Mouse (Mus musculus) spleen, adult 2 months (tissue): ENCODE measurements around the gene Nos1ap. TPM values are rescaled to one million over a fixed set of nuclear protein-coding genes. Genes with fewer than 3 reads are reported as not detected.

Source experiments
- DNase-seq, 2 experiments: peaks; one replicate each; pipeline versions ENCODE4 v3.0.0 to v3.0.0-alpha.2; 2012 to 2021; ENCODE audit warnings: low spot score in 2 of 2, low read depth in 1 of 2
- H3K27ac ChIP-seq: fragments of 200-500 bp; 2 replicates; pipeline ENCODE4 v1.5.1; 2012; ENCODE audit warnings: low read length, inconsistent platforms; ENCODE audit not compliant: insufficient read depth
- H3K27me3 ChIP-seq: fragments of 200-500 bp; 2 replicates; pipeline ENCODE4 v1.6.1; 2012; ENCODE audit warnings: mild to moderate bottlenecking, moderate library complexity, low read length, inconsistent platforms; ENCODE audit not compliant: control insufficient read depth, insufficient read depth
- H3K36me3 ChIP-seq: fragments of 200-500 bp; 2 replicates; pipeline ENCODE4 v1.6.1; 2012; ENCODE audit warnings: mild to moderate bottlenecking, low read length, inconsistent platforms; ENCODE audit not compliant: control insufficient read depth, insufficient read depth
- H3K4me1 ChIP-seq: fragments of 200-500 bp; 2 replicates; pipeline ENCODE4 v1.6.1; 2011; ENCODE audit warnings: inconsistent platforms; ENCODE audit not compliant: control insufficient read depth, insufficient read depth, insufficient read length
- H3K4me3 ChIP-seq: fragments of 200-500 bp; 2 replicates; pipeline ENCODE4 v1.5.1; 2011; ENCODE audit warnings: mild to moderate bottlenecking, inconsistent platforms; ENCODE audit not compliant: insufficient read depth, insufficient read length; ENCODE audit errors: extremely low read depth
- CTCF ChIP-seq: fragments of 200-500 bp; IDR thresholded peaks from 2 replicates; pipeline ENCODE4 v1.5.1; 2011; ENCODE audit warnings: mild to moderate bottlenecking, inconsistent platforms; ENCODE audit not compliant: insufficient read depth, insufficient read length, insufficient replicate concordance; ENCODE audit errors: extremely low read depth
- POLR2A ChIP-seq: fragments of 200-500 bp; IDR thresholded peaks from 2 replicates; pipeline ENCODE4 v1.6.1; 2011; ENCODE audit warnings: low read depth, low read length, inconsistent platforms
- WGBS: fragments of 180-500 bp; shearing (Covaris S2); methylation state at CpG from one replicate; pipeline ENCODE4 v1.1.7; 2018; 5-methylcytosine and 5-hydroxymethylcytosine counted together
- polyA plus RNA-seq: library from polyadenylated mRNA; depleted of rRNA; stranded (reverse); fragments of >200 nt; gene quantifications from 2 replicates; pipeline ENCODE4 v1.2.3, GENCODE M21; 2012

Nos1ap gene
- polyA plus RNA-seq, 1 experiment: 8.1 TPM

DNA sequence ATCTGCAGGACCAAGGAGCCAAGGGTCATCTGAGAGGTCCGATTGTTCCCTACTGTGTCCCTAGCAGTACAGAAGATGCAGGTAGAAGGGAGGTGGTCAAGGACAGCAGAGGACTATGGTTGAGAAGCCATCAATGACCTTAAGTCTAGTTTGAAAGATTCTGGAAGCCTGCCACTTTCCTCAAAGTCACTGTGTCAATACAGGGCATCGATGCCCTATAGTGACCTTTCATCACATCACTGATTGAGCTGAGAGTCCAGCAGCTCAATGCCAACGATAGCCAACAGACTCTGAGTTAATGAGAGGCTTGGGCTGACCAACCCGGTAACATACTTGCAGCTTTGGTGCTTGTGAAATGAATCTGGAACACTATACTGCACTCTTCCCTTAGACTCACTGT, 264.4 kb downstream of the Nos1ap start:
- no peak for DNase-seq
- WGBS: 95% methylated on average over 4 of the region's 4 CpGs
- Histone ChIP-seq H3K4me3 (no peak overlapping the region), H3K27me3 (no peaks in the 10 kb centered on the region), H3K4me1 (no peaks in the 10 kb centered on the region), H3K27ac (no peak overlapping the region), H3K36me3 (no peaks in the 10 kb centered on the region)
- TF ChIP-seq CTCF (no peak), POLR2A (no peak)

DNA sequence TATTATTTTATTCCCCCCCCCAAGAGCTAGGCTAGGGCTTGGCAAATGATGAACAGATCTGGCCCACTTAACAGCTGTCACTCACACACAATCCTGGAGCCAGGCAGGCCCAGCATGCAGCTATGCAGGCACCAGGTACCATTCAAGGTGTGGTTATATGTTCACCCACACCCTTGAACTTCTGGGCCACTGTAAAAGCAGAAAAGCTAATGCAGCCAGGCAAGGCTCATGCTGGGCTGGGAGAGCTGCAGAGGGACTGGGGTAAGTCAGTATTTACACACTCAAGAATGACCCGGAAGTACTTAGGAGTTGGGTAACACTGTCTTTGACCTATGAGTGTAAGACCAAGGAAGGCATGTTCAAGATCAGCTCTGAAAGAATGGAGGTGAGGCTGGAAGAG, 265.3 kb downstream of the Nos1ap start:
- Histone ChIP-seq H3K36me3 (no peaks in the 10 kb centered on the region), H3K27ac (no peak overlapping the region), H3K4me3 (no peak overlapping the region), H3K27me3 (no peaks in the 10 kb centered on the region), H3K4me1 (no peaks in the 10 kb centered on the region)
- TF ChIP-seq CTCF (no peak), POLR2A (no peak)
- no peak for DNase-seq
- 97% methylated on average over 1 of the region's 1 CpGs for WGBS

DNA sequence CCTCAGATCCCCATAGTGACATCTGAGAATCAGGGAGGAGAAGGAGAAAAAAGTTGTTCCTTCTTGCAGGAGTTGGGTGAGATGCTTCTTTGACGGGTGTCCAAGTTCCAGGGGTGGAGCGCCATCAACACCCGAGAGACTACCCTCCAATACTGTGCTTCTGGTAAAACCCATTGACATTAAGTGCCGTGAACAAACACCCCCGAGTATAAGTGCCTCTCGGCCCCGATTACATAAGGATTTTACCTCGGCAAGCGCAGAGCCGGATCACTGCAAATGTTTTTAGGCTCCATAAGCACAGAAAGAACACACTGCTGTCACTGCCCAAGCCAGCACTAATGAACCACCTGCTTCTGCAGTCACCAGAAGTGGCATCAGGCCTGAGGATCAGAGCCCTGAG, 266.7 kb downstream of the Nos1ap start:
- H3K27me3 ChIP-seq: no peaks in the 10 kb centered on the region
- no peaks in the 10 kb centered on the region for H3K4me1 ChIP-seq
- no peak overlapping the region for H3K27ac ChIP-seq
- H3K4me3 ChIP-seq: no peak overlapping the region
- no peak for DNase-seq
- WGBS: 91% methylated on average over 10 of the region's 10 CpGs
- H3K36me3 ChIP-seq: no peaks in the 10 kb centered on the region
- no peak for TF ChIP-seq CTCF
- TF ChIP-seq POLR2A: no peak

DNA sequence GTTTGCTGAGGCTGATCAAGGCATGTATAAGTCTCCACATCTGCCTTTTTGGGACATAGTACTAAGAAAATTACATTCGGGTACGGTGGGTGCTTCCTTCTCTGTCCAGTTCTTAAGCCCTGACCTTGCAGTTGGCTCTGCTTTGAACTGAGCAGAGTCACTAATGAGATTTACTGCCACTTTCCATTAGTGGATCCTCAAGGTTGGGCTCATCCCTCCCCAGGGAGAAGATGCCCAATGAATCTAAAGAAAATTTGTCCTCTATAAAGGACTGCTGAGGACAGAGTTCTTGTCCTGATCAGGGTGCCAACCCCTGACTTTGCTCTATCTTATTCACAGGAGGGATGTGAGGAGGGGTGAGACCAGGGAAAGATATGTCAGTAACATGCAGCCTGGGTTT, 267.6 kb downstream of the Nos1ap start:
- TF ChIP-seq CTCF (no peak), POLR2A (no peak)
- Histone ChIP-seq H3K27ac (no peak overlapping the region), H3K27me3 (no peaks in the 10 kb centered on the region), H3K36me3 (no peaks in the 10 kb centered on the region), H3K4me3 (no peak overlapping the region), H3K4me1 (no peaks in the 10 kb centered on the region)
- 100% methylated on average over 2 of the region's 2 CpGs for WGBS
- no peak for DNase-seq

DNA sequence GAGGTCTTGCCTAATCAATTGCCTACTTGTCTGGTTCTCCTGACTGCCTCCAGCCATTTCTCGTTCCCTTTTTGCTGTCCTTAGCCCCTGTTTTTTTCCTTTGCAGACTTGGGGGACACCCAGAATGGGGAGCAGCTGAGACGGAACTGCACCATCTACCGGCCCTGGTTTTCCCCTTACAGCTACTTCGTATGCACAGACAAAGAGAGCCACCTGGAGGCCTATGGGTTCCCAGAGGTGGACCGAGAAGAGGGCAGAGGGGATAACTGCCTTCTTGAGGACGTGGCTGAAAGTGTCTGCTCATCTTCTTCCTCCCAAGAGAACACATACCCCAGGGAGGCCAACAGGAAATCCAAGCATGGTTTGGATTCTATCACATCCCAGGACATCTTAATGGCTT, 278.2 kb downstream of the Nos1ap start:
- no peak for DNase-seq
- 73% methylated on average over 6 of the region's 6 CpGs for WGBS

DNA sequence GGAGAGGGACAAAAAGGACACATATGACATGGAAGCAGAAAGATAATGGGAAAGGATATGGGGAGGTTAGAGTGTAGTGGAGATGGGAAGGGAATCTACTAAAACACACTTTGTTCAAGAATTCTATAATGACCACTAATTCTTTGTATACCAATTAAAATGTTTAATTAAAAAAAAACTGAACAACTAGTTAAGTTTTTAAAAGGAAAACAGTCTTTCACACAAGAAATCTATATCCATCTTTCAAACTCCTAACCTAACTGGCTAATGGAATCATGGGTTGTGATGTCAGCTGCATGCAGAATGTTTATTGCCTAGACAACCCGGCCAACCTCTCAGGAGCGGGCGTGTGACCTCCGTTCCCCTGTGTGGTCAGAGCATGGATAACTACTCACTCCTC, 281.2 kb downstream of the Nos1ap start, which contains the start of gene Spata46:
Gene Spata46 (plus strand): TSS at position 301 of the 400 bp plus-strand sequence.
- Histone ChIP-seq H3K36me3 (no peaks in the 10 kb centered on the region), H3K27me3 (no peaks in the 10 kb centered on the region), H3K27ac (no peak within 1 kb of the TSS), H3K4me3 (no peak within 1 kb of the TSS), H3K4me1 (no peaks in the 10 kb centered on the region)
- DNase-seq: no peak
- TF ChIP-seq POLR2A (no peak), CTCF (no peak)
- 88% methylated on average over 4 of the region's 4 CpGs for WGBS

More for the DNA sequence above, 278.2 kb downstream of the Nos1ap start:
- TF ChIP-seq CTCF (no peak), POLR2A (no peak)
- H3K27me3 ChIP-seq: no peaks in the 10 kb centered on the region
- H3K36me3 ChIP-seq: no peaks in the 10 kb centered on the region
- H3K4me1 ChIP-seq: no peaks in the 10 kb centered on the region
- H3K27ac ChIP-seq: no peak overlapping the region
- no peak overlapping the region for H3K4me3 ChIP-seq

DNA sequence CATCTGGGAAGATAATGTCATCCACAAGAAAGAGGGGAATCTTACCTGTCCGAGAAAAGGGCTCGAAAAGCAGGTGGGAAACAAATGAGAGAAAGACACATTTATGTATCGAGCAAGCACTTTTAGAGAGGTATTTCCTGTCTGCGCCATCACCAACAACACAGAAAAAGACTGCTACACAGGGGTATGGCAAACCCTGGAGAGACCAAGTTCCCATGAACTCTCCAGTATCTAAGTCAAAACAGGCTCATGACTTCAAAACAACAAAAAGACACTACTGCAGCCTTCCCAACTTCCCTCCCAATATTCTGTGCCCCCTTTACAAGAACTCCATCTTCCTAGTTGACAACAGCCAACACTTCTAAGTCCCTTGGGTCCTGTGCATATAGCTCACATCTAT, 283.4 kb downstream of the Nos1ap start, which contains the start of gene Gm7694:
Gene Gm7694 (minus strand): TSS at position 101 of the 400 bp plus-strand sequence.
- Histone ChIP-seq H3K36me3 (no peaks in the 10 kb centered on the region), H3K27me3 (no peaks in the 10 kb centered on the region), H3K4me3 (no peak within 1 kb of the TSS), H3K4me1 (no peaks in the 10 kb centered on the region), H3K27ac (no peak within 1 kb of the TSS)
- WGBS: 93% methylated on average over 4 of the region's 4 CpGs
- no peak for DNase-seq
- TF ChIP-seq CTCF: no peak

DNA sequence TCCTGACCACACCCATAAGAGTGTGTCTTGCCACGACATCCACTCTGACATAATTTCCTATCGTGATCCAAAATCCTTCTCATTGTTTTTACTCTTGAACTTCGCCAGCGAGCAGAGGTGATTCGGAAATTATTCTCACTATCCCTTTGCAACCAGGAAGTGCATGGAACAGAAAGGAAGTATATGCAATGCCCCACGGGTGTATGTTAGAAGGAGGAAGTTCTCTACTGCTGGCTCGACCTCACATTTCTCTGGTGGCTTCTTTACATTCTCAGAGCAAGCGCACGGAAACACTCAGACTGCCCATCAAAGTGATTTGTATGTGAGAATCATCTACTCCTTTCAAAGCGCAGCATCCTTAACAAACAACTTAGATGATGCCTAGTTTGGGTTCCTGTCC, 284.7 kb downstream of the Nos1ap start:
- Histone ChIP-seq H3K27ac (no peak overlapping the region), H3K4me1 (no peaks in the 10 kb centered on the region), H3K36me3 (no peaks in the 10 kb centered on the region), H3K4me3 (no peak overlapping the region), H3K27me3 (no peaks in the 10 kb centered on the region)
- TF ChIP-seq POLR2A (no peak), CTCF (no peak)
- 72% methylated on average over 10 of the region's 10 CpGs for WGBS
- no peak for DNase-seq
